Mouse (Mus musculus): ENCODE data around the gene Ehmt2.

GRCm38 (mm10) chr17:34898706-34899052 is 410 bp downstream of the Ehmt2 start:
- no peak for TF ChIP-seq CTCF (IDR thresholded peaks at IDR 0.05; ENCODE audit: insufficient read depth, low read depth, low read length)
- TF ChIP-seq POLR2A (IDR thresholded peaks at IDR 0.05; ENCODE audit: insufficient read depth, low read depth, low read length), result no peak
